Mouse (Mus musculus) macrophage (primary cell): ENCODE data around the gene 1700030J22Rik. TPM values are rescaled to one million over a fixed set of nuclear protein-coding genes. Genes with fewer than 3 reads are reported as not detected.
A peak's percentile ranks its signal among the peaks of the same experiment; 100 is the strongest.

Experiments used
- H3K27ac ChIP-seq: fragments of 350-480 bp; formaldehyde crosslinking; 2 replicates; pipeline ENCODE4 v1.9.0; 2021
- H3K36me3 ChIP-seq: fragments of 350-480 bp; formaldehyde crosslinking; 2 replicates; pipeline ENCODE4 v1.9.0; 2021; ENCODE audit errors: inconsistent target
- H3K4me3 ChIP-seq: fragments of 350-480 bp; formaldehyde crosslinking; 2 replicates; pipeline ENCODE4 v1.9.0; 2021; ENCODE audit errors: inconsistent target
- H3K79me2 ChIP-seq: fragments of 350-480 bp; formaldehyde crosslinking; 2 replicates; pipeline ENCODE4 v1.9.0; 2021; ENCODE audit errors: inconsistent target
- WGBS: methylation state at CpG from one replicate; pipeline ENCODE4 v1.1.7; 2026; ENCODE audit warnings: inconsistent platforms; ENCODE audit not compliant: missing documents; 5-methylcytosine and 5-hydroxymethylcytosine counted together
- polyA plus RNA-seq: library from polyadenylated mRNA; stranded (reverse); fragments of 250-400 nt; gene quantifications from 3 replicates; pipeline ENCODE4 v1.2.4, GENCODE M21; 2018; ENCODE audit warnings: inconsistent platforms
- total RNA-seq, 78 experiments: library from RNA; depleted of rRNA; stranded (reverse); fragments of 250-400 nt; gene quantifications; 1 replicate in 9 of 78; 2 replicates in 24 of 78; 3 replicates in 43 of 78; 4 replicates in 2 of 78; pipeline ENCODE4 v1.2.4; 2018; ENCODE audit warnings: inconsistent platforms in 56 of 78

The 1700030J22Rik gene
- total RNA-seq (2018; cell fraction: chromatin; rRNA removed), result 1 to 10 TPM in 12 of 26 experiments, under 1 TPM in 10, not detected in 4; 0.29 to 2.5 (median 1.2) TPM
- total RNA-seq (2018; cell fraction: cytosol; rRNA removed), result 1 to 10 TPM in 11 of 26 experiments, under 1 TPM in 15; 0.14 to 1.4 (median 0.88) TPM
- total RNA-seq (2018; cell fraction: nucleus; rRNA removed), result 1 to 10 TPM in 12 of 26 experiments, under 1 TPM in 13, not detected in 1; 0.36 to 2.5 (median 0.92) TPM
- polyA plus RNA-seq, result 0.57 to 1.3 TPM (median 0.98 TPM) in 3 replicates

DNA sequence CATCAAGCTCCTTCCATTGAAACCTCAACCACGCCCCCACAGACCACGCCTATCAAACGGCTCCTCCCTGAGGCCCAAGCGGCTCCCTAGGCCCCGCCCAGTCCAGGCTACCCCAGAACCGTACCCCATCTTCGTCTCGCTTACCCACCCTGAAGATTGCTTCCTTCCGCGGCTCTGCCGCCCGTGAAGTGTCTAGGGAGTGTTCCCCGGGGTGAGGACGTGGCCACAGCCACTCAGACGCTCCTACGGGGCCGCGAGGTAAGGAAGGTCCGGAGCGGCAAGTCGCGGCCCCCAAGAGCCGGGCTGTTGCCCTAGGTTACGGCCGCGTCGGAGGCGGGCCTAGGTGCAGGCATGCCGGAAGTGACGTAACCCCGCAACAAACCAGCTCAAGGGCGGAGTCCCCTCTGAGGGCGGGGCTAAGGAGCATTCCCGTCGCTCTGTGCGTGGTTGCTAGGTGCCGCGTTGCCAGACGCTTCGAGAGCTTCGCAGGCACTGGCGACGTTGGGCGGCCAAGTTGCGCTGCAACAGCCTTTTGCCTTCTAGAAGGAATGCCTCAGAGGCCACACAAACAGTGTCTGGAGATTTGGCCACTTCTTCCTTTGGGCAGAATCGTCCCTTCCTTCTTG lies at the start of gene 1700030J22Rik:
Gene 1700030J22Rik (minus strand): TSS at position 329 of the 626 bp plus-strand sequence.
- peaks cover 7% of the 10 kb centered on the region; the same call in 1 of the 2 replicates for H3K36me3 ChIP-seq
- peak within 1 kb of the TSS; percentile 52 for H3K4me3 ChIP-seq
- no peaks in the 10 kb centered on the region for H3K79me2 ChIP-seq
- peak within 1 kb of the TSS; percentile 49 for H3K27ac ChIP-seq
- under 1% methylated on average over 46 of the region's 46 CpGs for WGBS

DNA sequence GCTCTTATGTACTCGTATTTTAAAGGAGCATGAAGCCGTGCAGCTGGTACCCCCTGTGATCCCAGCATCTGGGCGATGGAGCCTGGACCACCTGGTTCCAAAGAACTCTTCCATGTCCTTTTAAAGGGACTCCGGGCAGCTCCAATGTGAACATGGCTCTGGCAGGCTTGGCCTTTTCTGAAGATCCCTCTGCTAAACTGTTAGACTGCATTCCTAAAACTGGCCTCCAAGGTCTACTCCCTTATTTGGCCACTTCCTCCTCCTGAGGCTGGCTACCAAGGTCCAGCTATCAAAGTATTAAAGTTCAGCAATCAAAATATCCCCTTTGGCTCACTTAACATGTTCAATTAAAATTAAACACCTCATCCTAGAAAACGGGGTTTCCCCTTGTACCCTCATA lies 48.8 kb upstream of the 1700030J22Rik start:
- H3K36me3 ChIP-seq, result no peaks in the 10 kb centered on the region
- no peaks in the 10 kb centered on the region for H3K79me2 ChIP-seq
- WGBS, result 96% methylated on average over 5 of the region's 5 CpGs
- no peak overlapping the region for H3K27ac ChIP-seq
- H3K4me3 ChIP-seq, result no peak overlapping the region

GRCm38 (mm10) chr8:117022297-117022993 lies 43.7 kb upstream of the 1700030J22Rik start:
- Histone ChIP-seq H3K36me3 (no peaks in the 10 kb centered on the region), H3K79me2 (no peaks in the 10 kb centered on the region), H3K4me3 (no peak overlapping the region), H3K27ac (no peak overlapping the region)
- WGBS, result 82% methylated on average over 1 of the region's 1 CpGs

- WGBS, result 92% methylated on average over 18 of the region's 18 CpGs
- no peak overlapping the region for H3K4me3 ChIP-seq
- no peak overlapping the region for H3K27ac ChIP-seq
- no peaks in the 10 kb centered on the region for H3K79me2 ChIP-seq
- H3K36me3 ChIP-seq, result no peaks in the 10 kb centered on the region
Observed at GRCm38 (mm10) chr8:117019323-117020275, 40.8 kb upstream of the 1700030J22Rik start.

DNA sequence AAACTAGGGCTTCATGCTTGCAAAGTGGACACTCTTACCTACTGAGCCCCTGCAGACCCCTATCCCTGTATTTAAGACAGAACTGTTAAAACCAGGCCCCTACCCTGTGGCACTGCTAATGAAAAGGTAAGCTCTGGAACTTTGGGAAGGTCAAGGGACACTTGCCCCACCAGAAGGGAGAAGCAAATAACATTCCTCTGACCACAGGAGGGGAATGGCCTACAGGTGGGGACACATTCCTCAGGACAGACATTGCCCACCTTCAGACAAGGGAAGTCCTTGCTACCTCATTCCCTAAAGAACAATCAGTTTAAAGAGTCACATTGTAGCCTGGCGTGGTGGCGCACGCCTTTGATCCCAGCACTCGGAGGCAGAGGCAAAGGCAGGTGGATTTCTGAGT lies 39.1 kb upstream of the 1700030J22Rik start:
- Histone ChIP-seq H3K27ac (no peak overlapping the region), H3K4me3 (no peak overlapping the region)
- 89% methylated on average over 4 of the region's 4 CpGs for WGBS

GRCm38 (mm10) chr8:117017006-117017405 lies 38.2 kb upstream of the 1700030J22Rik start:
- Histone ChIP-seq H3K27ac (no peak overlapping the region), H3K36me3 (no peaks in the 10 kb centered on the region)
- WGBS, result 83% methylated on average over 8 of the region's 8 CpGs

More for the DNA sequence above, 39.1 kb upstream of the 1700030J22Rik start:
- no peaks in the 10 kb centered on the region for H3K36me3 ChIP-seq
- no peaks in the 10 kb centered on the region for H3K79me2 ChIP-seq

GRCm38 (mm10) chr8:117015670-117016069 lies 36.9 kb upstream of the 1700030J22Rik start:
- Histone ChIP-seq H3K27ac (no peak overlapping the region), H3K79me2 (no peaks in the 10 kb centered on the region), H3K4me3 (no peak overlapping the region), H3K36me3 (no peaks in the 10 kb centered on the region)
- WGBS, result 88% methylated on average over 4 of the region's 4 CpGs

More at GRCm38 (mm10) chr8:117017006-117017405, 38.2 kb upstream of the 1700030J22Rik start:
- H3K4me3 ChIP-seq, result no peak overlapping the region
- H3K79me2 ChIP-seq, result no peaks in the 10 kb centered on the region

- H3K27ac ChIP-seq, result no peak overlapping the region
- 94% methylated on average over 9 of the region's 9 CpGs for WGBS
- no peaks in the 10 kb centered on the region for H3K36me3 ChIP-seq
- H3K79me2 ChIP-seq, result no peaks in the 10 kb centered on the region
- no peak overlapping the region for H3K4me3 ChIP-seq
Observed at GRCm38 (mm10) chr8:117011366-117011765, 32.6 kb upstream of the 1700030J22Rik start.

DNA sequence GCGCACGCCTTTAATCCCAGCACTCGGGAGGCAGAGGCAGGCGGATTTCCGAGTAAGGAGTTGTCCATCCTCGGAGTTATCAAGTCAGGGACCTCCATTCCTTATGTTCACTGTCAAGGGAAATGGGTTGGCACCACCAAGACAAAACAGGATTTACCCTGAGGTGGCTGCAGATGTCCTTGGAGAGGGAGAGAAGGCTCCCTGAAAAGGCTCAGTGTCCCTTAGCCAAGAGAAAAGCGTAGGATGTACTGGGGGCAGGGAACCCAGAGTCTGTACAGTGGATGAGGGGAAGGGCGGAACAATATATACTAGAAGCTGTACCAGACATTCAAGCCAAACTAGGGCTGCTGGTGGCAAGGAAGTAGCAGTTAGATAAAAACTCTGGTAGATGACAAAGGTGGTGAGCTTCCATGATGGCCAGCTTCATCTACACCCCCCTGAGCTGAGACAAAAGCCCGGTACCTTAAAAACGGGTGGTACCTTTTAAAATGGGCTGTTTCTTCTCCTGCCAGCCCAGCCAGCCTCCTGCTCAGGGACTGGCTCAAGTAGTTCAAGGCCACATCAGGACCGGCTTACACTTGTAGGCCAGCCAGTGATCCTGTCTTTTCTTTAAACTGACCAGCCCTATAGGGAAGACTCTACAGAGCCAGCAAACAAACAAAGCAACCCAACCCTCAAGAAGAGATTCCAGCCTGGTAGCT lies 15.4 kb upstream of the 1700030J22Rik start:
- Histone ChIP-seq H3K27ac (no peak overlapping the region), H3K4me3 (peak overlapping the region; percentile 18), H3K36me3 (no peaks in the 10 kb centered on the region), H3K79me2 (peaks cover 30% of the 10 kb centered on the region)
- WGBS, result 66% methylated on average over 11 of the region's 11 CpGs

GRCm38 (mm10) chr8:116993095-116993867 lies 14.5 kb upstream of the 1700030J22Rik start, which contains the start of gene Gcsh:
Gene Gcsh (minus strand): TSS chr8:116993537.
- H3K36me3 ChIP-seq, result no peaks in the 10 kb centered on the region
- H3K79me2 ChIP-seq, result peaks cover 35% of the 10 kb centered on the region
- peak within 1 kb of the TSS; percentile 51 for H3K27ac ChIP-seq
- WGBS, result 0% methylated on average over 56 of the region's 56 CpGs
- peak within 1 kb of the TSS; percentile 75 for H3K4me3 ChIP-seq

- Histone ChIP-seq H3K27ac (peak overlapping the region; percentile 51), H3K4me3 (peak overlapping the region; percentile 75), H3K36me3 (no peaks in the 10 kb centered on the region; the same call in 1 of the 2 replicates), H3K79me2 (peaks cover 37% of the 10 kb centered on the region)
- WGBS, result 12% methylated on average over 23 of the region's 23 CpGs
Observed at GRCm38 (mm10) chr8:116992176-116992971, 13.6 kb upstream of the 1700030J22Rik start.

- WGBS, result 97% methylated on average over 8 of the region's 8 CpGs
- Histone ChIP-seq H3K27ac (no peak overlapping the region), H3K4me3 (no peak overlapping the region), H3K36me3 (peaks cover 8% of the 10 kb centered on the region; the same call in 1 of the 2 replicates), H3K79me2 (peaks cover 37% of the 10 kb centered on the region)
Observed at GRCm38 (mm10) chr8:116991241-116991640, 12.5 kb upstream of the 1700030J22Rik start.
